Mouse (Mus musculus) midbrain, postnatal 0 days (tissue): ENCODE data around the gene Aatk. TPM values are rescaled to one million over a fixed set of nuclear protein-coding genes. Genes with fewer than 3 reads are reported as not detected.
A peak's percentile ranks its signal among the peaks of the same experiment; 100 is the strongest.

Experiments used
- ATAC-seq: fragments of 200-750 bp; cut with Nextera tagmentation; 2 replicates; pipeline ENCODE4 v1.8.0; 2017; ENCODE audit warnings: moderate number of reproducible peaks, mild to moderate bottlenecking, moderate TSS enrichment, moderate library complexity; ENCODE audit not compliant: low FRiP score
- DNase-seq: peaks from one replicate; pipeline ENCODE4 v3.0.0-alpha.2; 2015; ENCODE audit warnings: low spot score
- H3K27ac ChIP-seq: fragments of 300-500 bp; sonication (generic); 2 replicates; pipeline ENCODE4 v1.5.1; 2014; ENCODE audit warnings: low read depth, mild to moderate bottlenecking, low read length, mixed read lengths
- H3K27me3 ChIP-seq: fragments of 300-500 bp; sonication (generic); 2 replicates; pipeline ENCODE4 v1.6.1; 2014; ENCODE audit warnings: low read length, control low read depth, mixed read lengths; ENCODE audit not compliant: insufficient read depth
- H3K36me3 ChIP-seq: fragments of 300-500 bp; sonication (generic); 2 replicates; pipeline ENCODE4 v1.6.1; 2014; ENCODE audit warnings: low read length, control low read depth, mixed read lengths; ENCODE audit not compliant: insufficient read depth
- H3K4me1 ChIP-seq: fragments of 300-500 bp; sonication (generic); 2 replicates; pipeline ENCODE4 v1.6.1; 2014; ENCODE audit warnings: mild to moderate bottlenecking, control low read depth, antibody characterized with exemption, low read length, mixed read lengths; ENCODE audit not compliant: insufficient read depth
- H3K4me2 ChIP-seq: fragments of 300-500 bp; sonication (generic); 2 replicates; pipeline ENCODE4 v1.6.1; 2014; ENCODE audit warnings: low read depth, mild to moderate bottlenecking, low read length, mixed read lengths; ENCODE audit not compliant: poor library complexity, severe bottlenecking
- H3K4me3 ChIP-seq: fragments of 300-500 bp; sonication (generic); 2 replicates; pipeline ENCODE4 v1.5.1; 2014; ENCODE audit warnings: low read depth, mild to moderate bottlenecking, low read length, moderate library complexity
- H3K9ac ChIP-seq: fragments of 300-500 bp; sonication (generic); replicated peaks from 2 replicates; pipeline ENCODE4 v1.6.1; 2014; ENCODE audit warnings: mild to moderate bottlenecking, low read length, moderate library complexity, mixed read lengths; ENCODE audit not compliant: poor library complexity, severe bottlenecking
- H3K9me3 ChIP-seq: fragments of 300-500 bp; sonication (generic); 2 replicates; pipeline ENCODE4 v1.6.1; 2016; ENCODE audit warnings: low read length, control low read depth
- CTCF ChIP-seq: IDR thresholded peaks from 2 replicates; pipeline ENCODE4 v1.5.1; 2016; ENCODE audit warnings: antibody characterized with exemption, mild to moderate bottlenecking
- WGBS: fragments of 180-500 bp; shearing (Covaris S2); extraction: QIAGEN DNeasy Blood & Tissue Kit; methylation state at CpG from one replicate; pipeline ENCODE4 v1.1.7; 2014; 5-methylcytosine and 5-hydroxymethylcytosine counted together
- polyA plus RNA-seq: library from polyadenylated mRNA; unstranded; fragments of >200 nt; fragmentation: Nextera tagmentation; extraction: Ambion mirVana; gene quantifications from 2 replicates; pipeline ENCODE4 v1.2.1, GENCODE M21; 2015
- total RNA-seq: library from RNA; depleted of rRNA; stranded (reverse); fragments of >200 nt; gene quantifications from 2 replicates; pipeline ENCODE4 v1.2.3, GENCODE M21; 2014

Gene Aatk
- total and polyA plus RNA-seq, 2 experiments from 2014 or later, result 46.9 to 178 TPM

GRCm38 (mm10) chr11:119997351-119997750 is 49.6 kb downstream of the Aatk start:
- H3K9ac ChIP-seq, result no peak overlapping the region
- no peaks in the 10 kb centered on the region for H3K9me3 ChIP-seq
- H3K4me3 ChIP-seq, result no peak overlapping the region
- DNase-seq (no peak), ATAC-seq (no peak)
- H3K27ac ChIP-seq, result no peak overlapping the region
- peaks cover 20% of the 10 kb centered on the region for H3K36me3 ChIP-seq
- H3K27me3 ChIP-seq, result no peaks in the 10 kb centered on the region
- 76% methylated on average over 16 of the region's 16 CpGs for WGBS
- no peaks in the 10 kb centered on the region for H3K4me1 ChIP-seq
- H3K4me2 ChIP-seq, result no peak overlapping the region
- no peak for TF ChIP-seq CTCF

- Histone ChIP-seq H3K9me3 (no peaks in the 10 kb centered on the region), H3K36me3 (peaks cover 7% of the 10 kb centered on the region; the same call in 1 of the 2 replicates), H3K4me2 (no peak overlapping the region), H3K27me3 (no peaks in the 10 kb centered on the region), H3K4me3 (no peak overlapping the region), H3K27ac (no peak overlapping the region), H3K4me1 (no peaks in the 10 kb centered on the region), H3K9ac (no peak overlapping the region)
- ATAC-seq (peak; percentile 77), DNase-seq (peak; percentile 92)
- peak; percentile 97 for TF ChIP-seq CTCF
- 21% methylated on average over 10 of the region's 10 CpGs for WGBS
Measured at GRCm38 (mm10) chr11:119991338-119991678, 55.7 kb downstream of the Aatk start.

DNA sequence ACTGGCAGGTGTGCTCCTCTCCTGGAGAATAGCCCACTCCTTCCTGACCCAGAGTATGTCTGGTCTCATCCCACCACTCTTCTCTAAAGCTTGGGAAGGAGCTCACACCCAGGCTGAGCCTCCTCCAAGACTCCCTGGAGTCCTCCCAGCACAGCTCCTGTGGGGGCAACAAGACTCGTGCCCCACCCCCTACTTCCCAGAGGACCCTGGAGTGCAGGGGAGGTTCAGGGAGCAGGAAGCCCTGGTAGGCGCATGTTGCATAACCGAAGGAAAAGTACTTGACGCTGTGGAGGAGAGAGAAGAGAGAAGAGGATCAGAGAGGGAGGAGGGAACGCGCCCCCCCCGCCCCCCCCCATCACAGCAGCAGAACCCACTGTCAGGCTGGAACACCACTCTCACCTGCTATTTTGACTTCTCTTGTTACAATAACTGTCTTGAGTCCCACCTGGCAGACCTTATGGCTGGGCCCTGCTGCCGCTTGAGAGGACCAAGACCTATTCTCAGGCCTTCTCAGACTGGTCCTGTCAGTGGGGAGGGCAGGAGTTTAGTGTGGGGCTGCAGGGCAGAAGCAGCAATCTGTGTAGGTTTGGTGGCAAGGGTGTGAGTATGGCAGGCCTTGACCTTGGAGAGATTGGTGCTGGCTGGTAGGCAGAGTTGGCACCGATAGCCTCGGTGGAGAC is 56.2 kb downstream of the Aatk start:
- TF ChIP-seq CTCF, result no peak
- Histone ChIP-seq H3K4me2 (no peak overlapping the region), H3K27me3 (no peaks in the 10 kb centered on the region), H3K4me1 (no peaks in the 10 kb centered on the region), H3K36me3 (peaks cover 7% of the 10 kb centered on the region; the same call in 1 of the 2 replicates), H3K4me3 (no peak overlapping the region), H3K9me3 (no peaks in the 10 kb centered on the region), H3K27ac (no peak overlapping the region), H3K9ac (no peak overlapping the region)
- no peak for DNase-seq
- 54% methylated on average over 10 of the region's 10 CpGs for WGBS
- ATAC-seq, result no peak

- no peaks in the 10 kb centered on the region for H3K9me3 ChIP-seq
Measured at GRCm38 (mm10) chr11:119989115-119989564, 57.8 kb downstream of the Aatk start.

DNA sequence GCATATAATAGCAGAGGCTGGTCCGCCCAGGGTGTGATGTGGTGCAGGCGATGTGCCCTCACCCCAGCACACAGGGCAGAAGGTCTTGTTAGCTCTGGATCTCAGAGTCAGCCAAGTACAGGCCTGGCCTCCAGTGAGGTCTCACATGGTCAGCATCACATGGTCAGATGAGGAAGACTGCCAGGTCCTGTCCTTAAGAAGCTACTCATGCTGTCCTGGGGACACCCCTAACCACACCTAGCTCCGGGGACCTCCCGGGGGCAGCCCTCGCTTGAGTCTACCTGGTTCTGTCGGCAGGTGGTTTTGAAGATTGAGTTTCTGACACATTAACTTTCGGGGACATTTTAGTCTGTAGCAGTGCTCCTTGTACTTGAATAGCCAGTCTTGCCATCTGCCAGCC is 58.6 kb downstream of the Aatk start:
- Histone ChIP-seq H3K9ac (no peak overlapping the region), H3K4me3 (no peak overlapping the region), H3K4me2 (no peak overlapping the region), H3K9me3 (no peaks in the 10 kb centered on the region), H3K36me3 (0 out of 2 replicates have a peak, but pooled peaks cover 4% of the 10 kb centered on the region), H3K27me3 (no peaks in the 10 kb centered on the region), H3K4me1 (no peaks in the 10 kb centered on the region), H3K27ac (no peak overlapping the region)
- DNase-seq (no peak), ATAC-seq (no peak)
- no peak for TF ChIP-seq CTCF
- 90% methylated on average over 7 of the region's 7 CpGs for WGBS

More at GRCm38 (mm10) chr11:119989115-119989564, 57.8 kb downstream of the Aatk start:
- no peaks in the 10 kb centered on the region for H3K4me1 ChIP-seq
- no peaks in the 10 kb centered on the region for H3K27me3 ChIP-seq
- TF ChIP-seq CTCF, result peak; percentile 16; the same call in 1 of the 2 replicates
- DNase-seq (peak; percentile 74), ATAC-seq (peak; percentile 29; the same call in 1 of the 2 replicates)
- 30% methylated on average over 10 of the region's 10 CpGs for WGBS
- 0 out of 2 replicates have a peak, but pooled peaks cover 7% of the 10 kb centered on the region for H3K36me3 ChIP-seq
- H3K4me3 ChIP-seq, result no peak overlapping the region
- H3K4me2 ChIP-seq, result no peak overlapping the region
- H3K9ac ChIP-seq, result peak overlapping the region; percentile 24; the same call in 1 of the 2 replicates
- 0 out of 2 replicates have a peak overlapping the region, but pooled peaks have one; percentile 26 for H3K27ac ChIP-seq

DNA sequence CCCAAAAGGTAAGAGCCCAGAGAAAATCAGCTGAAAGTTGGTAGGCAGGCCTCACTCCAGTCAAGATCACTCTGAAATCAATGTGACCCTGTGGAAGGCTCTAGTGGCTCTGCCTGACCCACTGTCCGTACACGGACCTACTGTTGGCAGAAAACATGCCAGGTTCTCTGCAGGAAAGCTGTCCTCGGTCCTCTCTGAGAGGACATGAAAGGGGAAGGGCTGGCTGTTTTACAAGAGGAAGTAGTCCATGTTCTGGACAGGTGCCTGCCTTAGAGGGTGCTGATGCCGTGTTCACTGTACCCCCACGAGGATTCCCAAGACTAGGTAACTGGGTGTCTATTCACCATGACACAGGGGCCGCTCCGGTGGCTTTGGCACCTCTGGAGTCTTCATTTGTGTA is 59.1 kb downstream of the Aatk start:
- 85% methylated on average over 7 of the region's 7 CpGs for WGBS
- no peak for DNase-seq
- no peaks in the 10 kb centered on the region for H3K4me1 ChIP-seq
- H3K27me3 ChIP-seq, result no peaks in the 10 kb centered on the region
- 0 out of 2 replicates have a peak, but pooled peaks cover 4% of the 10 kb centered on the region for H3K36me3 ChIP-seq
- ATAC-seq, result no peak
- no peak overlapping the region for H3K4me2 ChIP-seq
- no peak overlapping the region for H3K4me3 ChIP-seq
- no peak overlapping the region for H3K9ac ChIP-seq
- H3K27ac ChIP-seq, result no peak overlapping the region
- H3K9me3 ChIP-seq, result no peaks in the 10 kb centered on the region
- TF ChIP-seq CTCF, result no peak
